Mouse (Mus musculus) testis, adult 10 weeks (tissue): Measurements from ENCODE around the gene Spns1. TPM values are rescaled to one million over a fixed set of nuclear protein-coding genes. Genes with fewer than 3 reads are reported as not detected.

ENCODE experiments used
- polyA plus RNA-seq: library from polyadenylated mRNA; stranded (reverse); fragments of 350-450 nt; fragmentation: Illumina TruSeq; extraction: RNeasy Lipid Tissue Mini Kit (QIAGEN cat#74804); gene quantifications from one replicate; pipeline ENCODE4 v1.2.3, GENCODE M21; 2014; ENCODE audit warnings: low read depth, low replicate concordance

Spns1 gene
- 0.55 TPM for polyA plus RNA-seq

GRCm38 (mm10) chr7:126377278-126378158 lies at the start of gene Spns1:
Spns1 (minus strand) TSS chr7:126377450.

GRCm38 (mm10) chr7:126414725-126415124 lies 37.5 kb upstream of the Spns1 start, which contains the start of gene Cd19:
Cd19 (minus strand) TSS chr7:126414889.

DNA sequence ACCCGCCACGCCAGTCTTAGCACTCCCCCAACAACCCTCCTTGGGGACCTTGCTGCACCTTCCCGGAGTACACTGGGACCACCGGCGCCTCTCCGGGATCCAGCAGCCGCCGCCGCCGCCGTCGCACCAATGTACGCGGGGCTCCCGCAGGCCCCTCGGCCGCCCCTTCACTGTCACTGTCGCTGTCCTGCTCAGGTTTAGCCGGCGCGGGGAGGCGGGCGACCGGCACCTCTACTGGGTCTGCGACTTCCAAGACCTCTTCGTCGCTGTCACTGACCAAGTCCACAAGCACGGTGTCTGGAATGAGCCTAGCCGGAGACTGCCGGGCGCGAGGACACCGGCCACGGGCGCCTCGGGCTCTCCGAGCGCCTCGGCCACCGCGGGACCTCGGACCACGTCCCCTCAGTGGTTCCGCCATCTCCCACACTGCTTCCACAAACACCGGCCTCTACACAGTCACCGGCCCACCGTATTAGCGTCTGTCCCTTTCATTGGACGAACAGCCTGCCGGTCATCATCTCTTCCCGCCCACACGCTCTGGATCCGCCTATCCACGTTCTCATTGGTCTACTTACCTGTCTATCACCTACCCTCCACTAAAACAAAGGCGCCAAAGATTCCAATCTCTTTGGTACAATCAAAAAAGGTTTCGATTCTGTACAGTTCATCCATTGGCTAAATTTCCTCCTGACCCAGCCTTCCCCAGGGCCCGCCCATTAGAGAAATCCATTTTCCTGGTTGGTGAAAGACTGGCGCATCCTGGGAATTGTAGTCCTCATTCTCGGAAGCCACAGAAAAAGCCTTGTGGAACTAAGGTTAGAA lies 19.3 kb upstream of the Spns1 start, which contains the start of gene Nfatc2ip:
Gene Nfatc2ip (minus strand): TSS at position 440 of the 822 bp plus-strand sequence.

DNA sequence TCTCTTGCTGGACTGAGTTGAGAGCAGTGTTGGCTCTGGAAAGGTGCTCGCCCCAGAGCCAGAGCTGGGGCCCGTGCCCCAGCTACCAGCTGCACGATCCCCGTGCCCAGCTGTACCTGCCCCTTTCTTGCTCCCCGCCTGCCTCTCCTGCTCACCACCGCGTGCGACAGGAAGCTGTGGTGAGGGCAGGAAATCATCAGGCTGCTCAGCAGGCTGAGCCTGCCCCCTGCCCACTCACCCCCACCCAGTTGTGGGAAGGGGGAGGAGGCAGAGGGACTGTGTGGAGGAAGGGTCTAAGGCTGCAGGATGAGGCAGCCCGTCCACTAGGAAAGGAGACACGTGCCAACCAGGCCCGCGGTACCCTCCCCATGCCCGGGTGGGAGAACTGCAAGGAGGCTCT lies 7.9 kb downstream of the Spns1 start, which contains the start of gene Lat:
Gene Lat (minus strand): TSS at position 178 of the 400 bp plus-strand sequence.

Other genes with a start within 250 kb of the Spns1 start
- gene Xpo6, start 176.9 kb downstream of the Spns1 start, polyA plus RNA-seq, result 149 TPM
- 2.2 TPM for gene Sbk1, start 104.8 kb downstream of the Spns1 start, polyA plus RNA-seq
- not detected for gene Lat, start 7.9 kb downstream of the Spns1 start, polyA plus RNA-seq
- gene Nfatc2ip, start 19.3 kb upstream of the Spns1 start, polyA plus RNA-seq, result 42.2 TPM
- 0.39 TPM for gene Cd19, start 37.4 kb upstream of the Spns1 start, polyA plus RNA-seq
- gene Rabep2, start 51.3 kb upstream of the Spns1 start, polyA plus RNA-seq, result 0.59 TPM
- not detected for gene Atp2a1, start 85.7 kb upstream of the Spns1 start, polyA plus RNA-seq
- gene Sh2b1, start 98.0 kb upstream of the Spns1 start, polyA plus RNA-seq, result 1.2 TPM
- gene Tufm, start 109.9 kb upstream of the Spns1 start, polyA plus RNA-seq, result 2.5 TPM
- 218 TPM for gene Atxn2l, start 126.0 kb upstream of the Spns1 start, polyA plus RNA-seq
- gene Eif3c, start 189.0 kb upstream of the Spns1 start, polyA plus RNA-seq, result 352 TPM
- gene Apobr, start 207.5 kb upstream of the Spns1 start, polyA plus RNA-seq, result not detected
- gene Cln3, start 208.4 kb upstream of the Spns1 start, polyA plus RNA-seq, result 1.8 TPM
- gene Il27, start 217.5 kb upstream of the Spns1 start, polyA plus RNA-seq, result not detected